Mouse (Mus musculus) liver, embryonic 14.5 days (tissue): Measurements from ENCODE around the gene Pdik1l. TPM values are rescaled to one million over a fixed set of nuclear protein-coding genes. Genes with fewer than 3 reads are reported as not detected.
A peak's percentile ranks its signal among the peaks of the same experiment; 100 is the strongest.

Source experiments
- ATAC-seq: fragments of 200-750 bp; cut with Nextera tagmentation; 2 replicates; pipeline ENCODE4 v1.8.0; 2017; ENCODE audit warnings: moderate number of reproducible peaks, mild to moderate bottlenecking, moderate library complexity; ENCODE audit not compliant: insufficient read depth
- DNase-seq, 3 experiments: peaks; one replicate each; pipeline ENCODE4 v3.0.0-alpha.2; 2012 to 2013; ENCODE audit warnings: low read depth in 3 of 3, low spot score in 3 of 3
- H3K27ac ChIP-seq: fragments of 300-500 bp; sonication (generic); 2 replicates; pipeline ENCODE4 v1.5.1; 2014; ENCODE audit warnings: moderate library complexity, mild to moderate bottlenecking, control low read depth, inconsistent platforms
- H3K27me3 ChIP-seq: fragments of 300-500 bp; sonication (generic); 2 replicates; pipeline ENCODE4 v1.6.1; 2014; ENCODE audit warnings: mild to moderate bottlenecking, low read length, moderate library complexity; ENCODE audit not compliant: control insufficient read depth, insufficient read depth
- H3K36me3 ChIP-seq: fragments of 300-500 bp; sonication (generic); replicated peaks from 2 replicates; pipeline ENCODE4 v1.6.1; 2014; ENCODE audit warnings: low read depth; ENCODE audit not compliant: control insufficient read depth, insufficient read depth
- H3K4me1 ChIP-seq, 2 experiments: fragments of 200-500 bp in 1 of 2; fragments of 300-500 bp in 1 of 2; sonication (generic) in 1 of 2; replicated peaks; 2 replicates each; pipeline ENCODE4 v1.6.1; 2012 to 2014; ENCODE audit warnings: antibody characterized with exemption in 1 of 2, inconsistent platforms in 1 of 2, low read length in 1 of 2; ENCODE audit not compliant: control insufficient read depth in 2 of 2, insufficient read depth in 2 of 2
- H3K4me2 ChIP-seq: fragments of 300-500 bp; sonication (generic); 2 replicates; pipeline ENCODE4 v1.6.1; 2014; ENCODE audit warnings: low read depth, mild to moderate bottlenecking, control low read depth, moderate library complexity
- H3K4me3 ChIP-seq, 2 experiments: fragments of 200-500 bp in 1 of 2; fragments of 300-500 bp in 1 of 2; sonication (generic) in 1 of 2; 2 replicates each; pipeline ENCODE4 v1.5.1; 2012 to 2014; ENCODE audit warnings: low read depth in 2 of 2, low read length in 2 of 2, mild to moderate bottlenecking in 2 of 2, control low read depth in 1 of 2, inconsistent platforms in 1 of 2, moderate library complexity in 1 of 2; ENCODE audit not compliant: insufficient read depth in 1 of 2
- H3K9ac ChIP-seq: fragments of 300-500 bp; sonication (generic); replicated peaks from 2 replicates; pipeline ENCODE4 v1.6.1; 2014; ENCODE audit warnings: mild to moderate bottlenecking, control low read depth, moderate library complexity
- H3K9me3 ChIP-seq: fragments of 300-500 bp; sonication (generic); 2 replicates; pipeline ENCODE4 v1.6.1; 2016; ENCODE audit warnings: low read length, mixed read lengths; ENCODE audit not compliant: control insufficient read depth
- CTCF ChIP-seq: IDR thresholded peaks from 2 replicates; pipeline ENCODE4 v1.5.1; 2016; ENCODE audit warnings: antibody characterized with exemption, low read depth, control low read depth
- EP300 ChIP-seq: IDR thresholded peaks from 2 replicates; pipeline ENCODE4 v1.6.1; 2016; ENCODE audit warnings: antibody characterized with exemption, low read depth
- WGBS: fragments of 180-500 bp; shearing (Covaris S2); extraction: QIAGEN DNeasy Blood & Tissue Kit; methylation state at CpG from one replicate; pipeline ENCODE4 v1.1.7; 2014; ENCODE audit not compliant: insufficient replicate concordance; 5-methylcytosine and 5-hydroxymethylcytosine counted together
- polyA plus RNA-seq, 2 experiments: library from polyadenylated mRNA; depleted of rRNA in 1 of 2; stranded (reverse) in 1 of 2; unstranded in 1 of 2; fragments of >200 nt; fragmentation: Nextera tagmentation in 1 of 2; extraction: Ambion mirVana in 1 of 2; gene quantifications; 2 replicates each; pipeline versions ENCODE4 v1.2.1 to v1.2.3; 2012 to 2014

Pdik1l gene
- polyA plus RNA-seq, 2 experiments: 4.5 to 12.4 TPM

GRCm38 (mm10) chr4:134315470-134315869 is 27.8 kb upstream of the Pdik1l start:
- Histone ChIP-seq H3K4me1 (no peaks in the 10 kb centered on the region), H3K4me2 (no peak overlapping the region), H3K27me3 (no peaks in the 10 kb centered on the region), H3K9me3 (no peaks in the 10 kb centered on the region; the same call in 1 of the 2 replicates), H3K27ac (no peak overlapping the region), H3K4me3 (no peak overlapping the region), H3K9ac (no peak overlapping the region), H3K36me3 (no peaks in the 10 kb centered on the region)
- DNase-seq (no peak), ATAC-seq (no peak)
- 55% methylated on average over 9 of the region's 9 CpGs for WGBS
- TF ChIP-seq EP300 (no peak), CTCF (no peak)

GRCm38 (mm10) chr4:134314876-134315275 is 27.2 kb upstream of the Pdik1l start, which contains the start of gene Trim63:
Gene Trim63 (plus strand): TSS chr4:134315120.
- no peaks in the 10 kb centered on the region for H3K27me3 ChIP-seq
- no peak within 1 kb of the TSS for H3K4me2 ChIP-seq
- H3K27ac ChIP-seq: no peak within 1 kb of the TSS
- DNase-seq (no peak), ATAC-seq (no peak)
- H3K4me3 ChIP-seq: no peak within 1 kb of the TSS
- no peaks in the 10 kb centered on the region for H3K36me3 ChIP-seq
- no peak within 1 kb of the TSS for H3K9ac ChIP-seq
- WGBS: 39% methylated on average over 11 of the region's 11 CpGs
- no peaks in the 10 kb centered on the region; the same call in 1 of the 2 replicates for H3K9me3 ChIP-seq
- no peaks in the 10 kb centered on the region for H3K4me1 ChIP-seq
- no peak for TF ChIP-seq CTCF
- no peak for TF ChIP-seq EP300

GRCm38 (mm10) chr4:134314081-134314655 is 26.5 kb upstream of the Pdik1l start:
- no peaks in the 10 kb centered on the region; the same call in 1 of the 2 replicates for H3K9me3 ChIP-seq
- H3K4me1 ChIP-seq: no peaks in the 10 kb centered on the region
- no peak overlapping the region for H3K4me2 ChIP-seq
- no peak overlapping the region for H3K4me3 ChIP-seq
- no peaks in the 10 kb centered on the region for H3K27me3 ChIP-seq
- no peak for DNase-seq
- no peaks in the 10 kb centered on the region for H3K36me3 ChIP-seq
- H3K27ac ChIP-seq: no peak overlapping the region
- TF ChIP-seq CTCF: no peak
- TF ChIP-seq EP300: no peak
- no peak overlapping the region for H3K9ac ChIP-seq
- ATAC-seq: no peak
- 60% methylated on average over 4 of the region's 4 CpGs for WGBS

- WGBS: 84% methylated on average over 6 of the region's 6 CpGs
- Histone ChIP-seq H3K27ac (no peak overlapping the region), H3K9ac (no peak overlapping the region), H3K27me3 (no peaks in the 10 kb centered on the region), H3K36me3 (no peaks in the 10 kb centered on the region), H3K4me3 (no peak overlapping the region), H3K4me2 (no peak overlapping the region), H3K4me1 (no peaks in the 10 kb centered on the region), H3K9me3 (no peaks in the 10 kb centered on the region; the same call in 1 of the 2 replicates)
- no peak for ATAC-seq
- no peak for TF ChIP-seq EP300
- TF ChIP-seq CTCF: peak; percentile 59
- no peak for DNase-seq
These were observed 25.2 kb upstream of the Pdik1l start for GRCm38 (mm10) chr4:134312901-134313300.

GRCm38 (mm10) chr4:134312341-134312740 is 24.6 kb upstream of the Pdik1l start:
- H3K27ac ChIP-seq: no peak overlapping the region
- 63% methylated on average over 5 of the region's 5 CpGs for WGBS
- no peak for ATAC-seq
- no peak overlapping the region for H3K4me3 ChIP-seq
- H3K4me1 ChIP-seq: no peaks in the 10 kb centered on the region
- no peaks in the 10 kb centered on the region for H3K27me3 ChIP-seq
- DNase-seq: no peak
- no peaks in the 10 kb centered on the region; the same call in 1 of the 2 replicates for H3K9me3 ChIP-seq
- H3K4me2 ChIP-seq: no peak overlapping the region
- H3K36me3 ChIP-seq: no peaks in the 10 kb centered on the region
- no peak overlapping the region for H3K9ac ChIP-seq
- TF ChIP-seq EP300: no peak
- TF ChIP-seq CTCF: no peak
